ENCODE assay signal across 8 mouse cellular contexts in genomic region chr14:105894971-105895873, GRCm38 (mm10). TPM values are rescaled to one million over a fixed set of nuclear protein-coding genes. Genes with fewer than 3 reads are reported as not detected.
DNase-seq lines count a peak whose midpoint lies in the region; ATAC-seq and TF ChIP-seq lines count a peak whose summit lies in the region.

No protein-coding gene starts in this region.

- no peaks in the 10 kb centered on the region for H3K79me2 ChIP-seq in heart, adult 2 months (replicated peaks; ENCODE audit: control insufficient read depth, insufficient read depth, low read length)

- H3K27ac ChIP-seq in embryonic facial prominence, embryonic 10.5 days (replicated peaks): peak overlapping the region; percentile 97
- H3K27ac ChIP-seq in heart, adult 2 months: peak overlapping the region; percentile 97
- peak overlapping the region; percentile 69 for H3K27ac ChIP-seq in kidney, adult 2 months (ENCODE audit: insufficient read depth, low read depth, low read length)
- H3K27ac ChIP-seq in limb, embryonic 14.5 days (replicated peaks; ENCODE audit: low read depth, low read length): peak overlapping the region; percentile 98
- peak overlapping the region; percentile 99 for H3K27ac ChIP-seq in midbrain, embryonic 16.5 days (ENCODE audit: low read length)
- H3K27ac ChIP-seq in stomach, embryonic 15.5 days: peak overlapping the region; percentile 98

- peaks cover 43% of the 10 kb centered on the region for H3K4me1 ChIP-seq in embryonic facial prominence, embryonic 10.5 days
- H3K4me1 ChIP-seq in heart, adult 2 months (ENCODE audit: control insufficient read depth, insufficient read depth, low read length): no peaks in the 10 kb centered on the region; the same call in none of the 2 replicates
- no peaks in the 10 kb centered on the region; the same call in none of the 2 replicates for H3K4me1 ChIP-seq in kidney, adult 2 months (ENCODE audit: control insufficient read depth, insufficient read depth, low read length)
- H3K4me1 ChIP-seq in limb, embryonic 14.5 days (ENCODE audit: control insufficient read depth, insufficient read depth, low read length): peaks cover 18% of the 10 kb centered on the region; the same call in 1 of the 2 replicates
- H3K4me1 ChIP-seq in midbrain, embryonic 16.5 days (ENCODE audit: control insufficient read depth, insufficient read depth, low read length): peaks cover 14% of the 10 kb centered on the region
- peaks cover 23% of the 10 kb centered on the region for H3K4me1 ChIP-seq in stomach, embryonic 15.5 days

- ATAC-seq in limb, embryonic 14.5 days (ENCODE audit: low FRiP score, low read depth): peak; percentile 3; the same call in 1 of the 2 replicates
- ATAC-seq in midbrain, embryonic 16.5 days: no peak
- no peak for ATAC-seq in stomach, embryonic 15.5 days (ENCODE audit: insufficient read depth, low FRiP score, low read depth)

- intact Hi-C loops in heart, adult 2 months (cut with DNase I): loop anchor here (5.0 kb wide), 6 partner anchors 317 to 723 kb away; partner anchors contain the start of gene Ndfip2

- peak; percentile 46 for TF ChIP-seq CTCF in heart, adult 2 months (IDR thresholded peaks at IDR 0.05)
- TF ChIP-seq CTCF in kidney, adult 2 months (conservative IDR thresholded peaks at IDR 0.05; ENCODE audit: insufficient read depth, insufficient read length, low read depth, low read length): no peak

- peaks cover 24% of the 10 kb centered on the region for H3K36me3 ChIP-seq in embryonic facial prominence, embryonic 10.5 days (replicated peaks)
- peaks cover 18% of the 10 kb centered on the region for H3K36me3 ChIP-seq in heart, adult 2 months (ENCODE audit: control insufficient read depth, insufficient read depth, low read length)
- H3K36me3 ChIP-seq in kidney, adult 2 months (ENCODE audit: control insufficient read depth, insufficient read depth, low read length): no peaks in the 10 kb centered on the region
- H3K36me3 ChIP-seq in limb, embryonic 14.5 days (ENCODE audit: control insufficient read depth, insufficient read depth, low read length): peaks cover 25% of the 10 kb centered on the region
- no peaks in the 10 kb centered on the region for H3K36me3 ChIP-seq in midbrain, embryonic 16.5 days (ENCODE audit: control insufficient read depth, insufficient read depth, low read length)
- H3K36me3 ChIP-seq in stomach, embryonic 15.5 days: 0 out of 2 replicates have a peak, but pooled peaks cover 6% of the 10 kb centered on the region

- no peaks in the 10 kb centered on the region; the same call in 1 of the 2 replicates for H3K27me3 ChIP-seq in embryonic facial prominence, embryonic 10.5 days (replicated peaks; ENCODE audit: low read depth, poor library complexity, severe bottlenecking)
- no peaks in the 10 kb centered on the region for H3K27me3 ChIP-seq in heart, adult 2 months (ENCODE audit: control insufficient read depth, insufficient read depth, low read length)
- no peaks in the 10 kb centered on the region for H3K27me3 ChIP-seq in kidney, adult 2 months (replicated peaks; ENCODE audit: control insufficient read depth, insufficient read depth, low read length)
- H3K27me3 ChIP-seq in limb, embryonic 14.5 days (ENCODE audit: control insufficient read depth, insufficient read depth, low read length): no peaks in the 10 kb centered on the region
- H3K27me3 ChIP-seq in midbrain, embryonic 16.5 days (ENCODE audit: control insufficient read depth, insufficient read depth, low read depth, low read length): no peaks in the 10 kb centered on the region
- H3K27me3 ChIP-seq in stomach, embryonic 15.5 days (replicated peaks): no peaks in the 10 kb centered on the region

- TF ChIP-seq EP300 in heart, adult 2 months (IDR thresholded peaks at IDR 0.05; ENCODE audit: insufficient read depth, low read depth, low read length): no peak

- peak overlapping the region; percentile 89 for H3K4me2 ChIP-seq in limb, embryonic 14.5 days (replicated peaks; ENCODE audit: low read depth, low read length, severe bottlenecking)
- peak overlapping the region; percentile 80 for H3K4me2 ChIP-seq in midbrain, embryonic 16.5 days (ENCODE audit: low read length)
- peak overlapping the region; percentile 56 for H3K4me2 ChIP-seq in stomach, embryonic 15.5 days

- DNase-seq in ovary, adult 18-20 months (ENCODE audit: low spot score): peak; percentile 23
- DNase-seq in ovary, postnatal 14 days (ENCODE audit: low spot score): no peak
- DNase-seq in embryonic facial prominence, embryonic 10.5 days (ENCODE audit: low spot score): peak; percentile 86
- peak; percentile 65 to 72 for DNase-seq in heart, adult 2 months
- peak; percentile 61 for DNase-seq in kidney, adult 2 months
- peak; percentile 54 for DNase-seq in limb, embryonic 14.5 days (ENCODE audit: low spot score)

- H3K9me3 ChIP-seq in embryonic facial prominence, embryonic 10.5 days: no peaks in the 10 kb centered on the region
- no peaks in the 10 kb centered on the region for H3K9me3 ChIP-seq in limb, embryonic 14.5 days (ENCODE audit: control insufficient read depth, low read length)
- H3K9me3 ChIP-seq in midbrain, embryonic 16.5 days (replicated peaks; ENCODE audit: control insufficient read depth, low read length, poor library complexity, severe bottlenecking): no peaks in the 10 kb centered on the region
- no peaks in the 10 kb centered on the region for H3K9me3 ChIP-seq in stomach, embryonic 15.5 days

- H3K9ac ChIP-seq in heart, adult 2 months (ENCODE audit: low read depth, low read length): peak overlapping the region; percentile 79
- peak overlapping the region; percentile 98 for H3K9ac ChIP-seq in limb, embryonic 14.5 days (ENCODE audit: low read depth, low read length, severe bottlenecking)
- H3K9ac ChIP-seq in midbrain, embryonic 16.5 days (ENCODE audit: low read depth, low read length): peak overlapping the region; percentile 72
- peak overlapping the region; percentile 90 for H3K9ac ChIP-seq in stomach, embryonic 15.5 days

- under 1% methylated on average over 36 of the region's 36 CpGs for WGBS in embryonic facial prominence, embryonic 10.5 days
- WGBS in heart, adult 2 months: under 1% methylated on average over 36 of the region's 36 CpGs
- WGBS in kidney, adult 2 months: 1% methylated on average over 36 of the region's 36 CpGs
- WGBS in limb, embryonic 14.5 days: under 1% methylated on average over 34 of the region's 36 CpGs
- under 1% methylated on average over 36 of the region's 36 CpGs for WGBS in midbrain, embryonic 16.5 days
- under 1% methylated on average over 36 of the region's 36 CpGs for WGBS in stomach, embryonic 15.5 days

- H3K4me3 ChIP-seq in embryonic facial prominence, embryonic 10.5 days: peak overlapping the region; percentile 86
- peak overlapping the region; percentile 77 for H3K4me3 ChIP-seq in heart, adult 2 months
- H3K4me3 ChIP-seq in kidney, adult 2 months (ENCODE audit: insufficient read depth, low read depth, low read length): peak overlapping the region; percentile 93
- H3K4me3 ChIP-seq in limb, embryonic 14.5 days (replicated peaks; ENCODE audit: low read length): peak overlapping the region; percentile 91
- peak overlapping the region; percentile 65 for H3K4me3 ChIP-seq in midbrain, embryonic 16.5 days (ENCODE audit: low read depth, low read length)
- H3K4me3 ChIP-seq in stomach, embryonic 15.5 days (replicated peaks): peak overlapping the region; percentile 84

- 0 out of 2 replicates have a peak, but pooled peaks have one; percentile 36 for TF ChIP-seq POLR2A in heart, adult 2 months (IDR thresholded peaks at IDR 0.05; ENCODE audit: insufficient read depth, low read depth, low read length)
- TF ChIP-seq POLR2A in kidney, adult 2 months (IDR thresholded peaks at IDR 0.05; ENCODE audit: low read depth, low read length): no peak
- no peak for TF ChIP-seq POLR2A in limb, embryonic 14.5 days (IDR thresholded peaks at IDR 0.05; ENCODE audit: borderline replicate concordance, extremely low read depth, insufficient read depth, insufficient read length)

RNA-seq across cellular contexts. Expression of gene Spry2, which starts 1.4 kb away (rescaled TPM):
- polyA plus RNA-seq in embryonic facial prominence, embryonic 10.5 days (2016; fragmentation: Nextera tagmentation; extraction: Ambion mirVana): 40.0 and 41.8 TPM in 2 replicates
- total RNA-seq in heart, adult 2 months (2021): 10 to 100 TPM; 20.3 to 25.9 TPM
- polyA plus RNA-seq in heart, adult 2 months (2012; rRNA removed): 14.8 and 21.2 TPM in 2 replicates
- polyA plus RNA-seq in kidney, adult 2 months (2012; rRNA removed): 14.3 and 14.4 TPM in 2 replicates
- 35.6 and 43.7 TPM in 2 replicates for polyA plus RNA-seq in limb, embryonic 14.5 days (2012; rRNA removed)
- polyA plus RNA-seq in limb, embryonic 14.5 days (2014; fragmentation: Nextera tagmentation; extraction: Ambion mirVana): 75.9 and 80.1 TPM in 2 replicates
- polyA plus RNA-seq in midbrain, embryonic 16.5 days (2015; fragmentation: Nextera tagmentation; extraction: Ambion mirVana): 30.4 and 31.0 TPM in 2 replicates
- 53.3 and 53.8 TPM in 2 replicates for polyA plus RNA-seq in stomach, embryonic 15.5 days (2015; fragmentation: Nextera tagmentation; extraction: Ambion mirVana)
